Mouse (Mus musculus) midbrain, embryonic 16.5 days (tissue): ENCODE measurements around the gene Pde6c. TPM values are rescaled to one million over a fixed set of nuclear protein-coding genes. Genes with fewer than 3 reads are reported as not detected.
A peak's percentile ranks its signal among the peaks of the same experiment; 100 is the strongest.

Experiments
- ATAC-seq: fragments of 200-750 bp; cut with Nextera tagmentation; 2 replicates; pipeline ENCODE4 v1.8.0; 2017; ENCODE audit warnings: moderate TSS enrichment
- H3K27ac ChIP-seq: fragments of 300-500 bp; sonication (generic); 2 replicates; pipeline ENCODE4 v1.5.1; 2014; ENCODE audit warnings: mild to moderate bottlenecking, low read length, mixed read lengths
- H3K27me3 ChIP-seq: fragments of 300-500 bp; sonication (generic); 2 replicates; pipeline ENCODE4 v1.6.1; 2014; ENCODE audit warnings: low read depth, low read length, mixed read lengths; ENCODE audit not compliant: control insufficient read depth, insufficient read depth
- H3K36me3 ChIP-seq: fragments of 300-500 bp; sonication (generic); 2 replicates; pipeline ENCODE4 v1.6.1; 2014; ENCODE audit warnings: mild to moderate bottlenecking, low read length, moderate library complexity, mixed read lengths; ENCODE audit not compliant: control insufficient read depth, insufficient read depth
- H3K4me1 ChIP-seq: fragments of 300-500 bp; sonication (generic); 2 replicates; pipeline ENCODE4 v1.6.1; 2014; ENCODE audit warnings: mild to moderate bottlenecking, low read length, mixed read lengths; ENCODE audit not compliant: control insufficient read depth, insufficient read depth
- H3K4me2 ChIP-seq: fragments of 300-500 bp; sonication (generic); 2 replicates; pipeline ENCODE4 v1.6.1; 2014; ENCODE audit warnings: mild to moderate bottlenecking, low read length, mixed read lengths
- H3K4me3 ChIP-seq: fragments of 300-500 bp; sonication (generic); 2 replicates; pipeline ENCODE4 v1.5.1; 2014; ENCODE audit warnings: low read depth, mild to moderate bottlenecking, low read length, moderate library complexity, mixed read lengths
- H3K9ac ChIP-seq: fragments of 300-500 bp; sonication (generic); 2 replicates; pipeline ENCODE4 v1.6.1; 2014; ENCODE audit warnings: low read depth, low read length, mixed read lengths
- H3K9me3 ChIP-seq: fragments of 300-500 bp; sonication (generic); replicated peaks from 2 replicates; pipeline ENCODE4 v1.6.1; 2014; ENCODE audit warnings: mild to moderate bottlenecking, low read length, mixed read lengths; ENCODE audit not compliant: control insufficient read depth, poor library complexity, severe bottlenecking
- WGBS: fragments of 180-500 bp; shearing (Covaris S2); extraction: QIAGEN DNeasy Blood & Tissue Kit; methylation state at CpG from one replicate; pipeline ENCODE4 v1.1.7; 2014; 5-methylcytosine and 5-hydroxymethylcytosine counted together
- polyA plus RNA-seq: library from polyadenylated mRNA; unstranded; fragments of >200 nt; fragmentation: Nextera tagmentation; extraction: Ambion mirVana; gene quantifications from 2 replicates; pipeline ENCODE4 v1.2.1, GENCODE M21; 2015

Gene Pde6c
- polyA plus RNA-seq, 1 experiment from 2014 or later: not detected

- Histone ChIP-seq H3K27ac (no peak overlapping the region), H3K4me2 (no peak overlapping the region), H3K9me3 (no peaks in the 10 kb centered on the region), H3K4me3 (no peak overlapping the region), H3K9ac (no peak overlapping the region), H3K27me3 (no peaks in the 10 kb centered on the region), H3K4me1 (no peaks in the 10 kb centered on the region), H3K36me3 (no peaks in the 10 kb centered on the region)
- 93% methylated on average over 4 of the region's 4 CpGs for WGBS
- no peak for ATAC-seq
Observed at GRCm38 (mm10) chr19:38107871-38108270, 24.7 kb upstream of the Pde6c start.

GRCm38 (mm10) chr19:38109506-38110242 lies 22.9 kb upstream of the Pde6c start:
- Histone ChIP-seq H3K9me3 (no peaks in the 10 kb centered on the region), H3K27ac (no peak overlapping the region), H3K4me3 (no peak overlapping the region), H3K4me2 (no peak overlapping the region), H3K4me1 (no peaks in the 10 kb centered on the region), H3K36me3 (no peaks in the 10 kb centered on the region), H3K27me3 (no peaks in the 10 kb centered on the region), H3K9ac (no peak overlapping the region)
- 91% methylated on average over 15 of the region's 15 CpGs for WGBS
- ATAC-seq: no peak

GRCm38 (mm10) chr19:38111056-38111455 lies 21.5 kb upstream of the Pde6c start:
- H3K4me1 ChIP-seq: no peaks in the 10 kb centered on the region
- 84% methylated on average over 8 of the region's 8 CpGs for WGBS
- no peak overlapping the region for H3K4me3 ChIP-seq
- H3K4me2 ChIP-seq: no peak overlapping the region
- H3K9me3 ChIP-seq: no peaks in the 10 kb centered on the region
- H3K27ac ChIP-seq: no peak overlapping the region
- H3K9ac ChIP-seq: no peak overlapping the region
- no peak for ATAC-seq
- H3K27me3 ChIP-seq: no peaks in the 10 kb centered on the region
- no peaks in the 10 kb centered on the region for H3K36me3 ChIP-seq

- Histone ChIP-seq H3K4me1 (no peaks in the 10 kb centered on the region), H3K27ac (no peak overlapping the region), H3K27me3 (no peaks in the 10 kb centered on the region), H3K9me3 (no peaks in the 10 kb centered on the region), H3K9ac (no peak overlapping the region), H3K4me2 (no peak overlapping the region), H3K4me3 (no peak overlapping the region), H3K36me3 (no peaks in the 10 kb centered on the region)
- no peak for ATAC-seq
- 57% methylated on average over 4 of the region's 4 CpGs for WGBS
Observed at GRCm38 (mm10) chr19:38112575-38112974, 20.0 kb upstream of the Pde6c start.

- no peaks in the 10 kb centered on the region for H3K9me3 ChIP-seq
- WGBS: 93% methylated on average over 7 of the region's 7 CpGs
- H3K4me1 ChIP-seq: no peaks in the 10 kb centered on the region
- no peaks in the 10 kb centered on the region for H3K36me3 ChIP-seq
- no peak overlapping the region for H3K4me2 ChIP-seq
- H3K9ac ChIP-seq: no peak overlapping the region
- no peak overlapping the region for H3K27ac ChIP-seq
- ATAC-seq: no peak
- H3K4me3 ChIP-seq: no peak overlapping the region
- H3K27me3 ChIP-seq: no peaks in the 10 kb centered on the region
Observed at GRCm38 (mm10) chr19:38114834-38115491, 17.6 kb upstream of the Pde6c start.

- no peak overlapping the region for H3K4me2 ChIP-seq
- H3K27me3 ChIP-seq: peaks cover 10% of the 10 kb centered on the region
- H3K27ac ChIP-seq: no peak overlapping the region
- WGBS: 89% methylated on average over 5 of the region's 5 CpGs
- no peaks in the 10 kb centered on the region for H3K4me1 ChIP-seq
- no peak for ATAC-seq
- H3K9me3 ChIP-seq: no peaks in the 10 kb centered on the region
- no peak overlapping the region for H3K9ac ChIP-seq
- no peaks in the 10 kb centered on the region for H3K36me3 ChIP-seq
- H3K4me3 ChIP-seq: no peak overlapping the region
Observed at GRCm38 (mm10) chr19:38120123-38120760, 12.3 kb upstream of the Pde6c start.

- no peak for ATAC-seq
- peak overlapping the region; percentile 65 for H3K4me3 ChIP-seq
- peaks cover 10% of the 10 kb centered on the region for H3K27me3 ChIP-seq
Observed at GRCm38 (mm10) chr19:38123921-38124320, 8.7 kb upstream of the Pde6c start.

GRCm38 (mm10) chr19:38124401-38125218 lies 8.0 kb upstream of the Pde6c start:
- Histone ChIP-seq H3K27ac (no peak overlapping the region), H3K9ac (peak overlapping the region; percentile 64), H3K36me3 (no peaks in the 10 kb centered on the region), H3K4me2 (peak overlapping the region; percentile 82), H3K4me3 (peak overlapping the region; percentile 65), H3K27me3 (peaks cover 10% of the 10 kb centered on the region), H3K4me1 (no peaks in the 10 kb centered on the region), H3K9me3 (no peaks in the 10 kb centered on the region)
- peak; percentile 88 for ATAC-seq
- under 1% methylated on average over 70 of the region's 77 CpGs for WGBS

More at GRCm38 (mm10) chr19:38123921-38124320, 8.7 kb upstream of the Pde6c start:
- Histone ChIP-seq H3K27ac (no peak overlapping the region), H3K9ac (no peak overlapping the region), H3K4me1 (no peaks in the 10 kb centered on the region), H3K9me3 (no peaks in the 10 kb centered on the region), H3K36me3 (no peaks in the 10 kb centered on the region), H3K4me2 (peak overlapping the region; percentile 82)
- 33% methylated on average over 9 of the region's 9 CpGs for WGBS
